Mouse (Mus musculus): ENCODE results near the gene Mki67. TPM values are rescaled to one million over a fixed set of nuclear protein-coding genes. Genes with fewer than 3 reads are reported as not detected.

The Mki67 gene
- polyA plus RNA-seq, 1 experiment, result 2.9 TPM

DNA sequence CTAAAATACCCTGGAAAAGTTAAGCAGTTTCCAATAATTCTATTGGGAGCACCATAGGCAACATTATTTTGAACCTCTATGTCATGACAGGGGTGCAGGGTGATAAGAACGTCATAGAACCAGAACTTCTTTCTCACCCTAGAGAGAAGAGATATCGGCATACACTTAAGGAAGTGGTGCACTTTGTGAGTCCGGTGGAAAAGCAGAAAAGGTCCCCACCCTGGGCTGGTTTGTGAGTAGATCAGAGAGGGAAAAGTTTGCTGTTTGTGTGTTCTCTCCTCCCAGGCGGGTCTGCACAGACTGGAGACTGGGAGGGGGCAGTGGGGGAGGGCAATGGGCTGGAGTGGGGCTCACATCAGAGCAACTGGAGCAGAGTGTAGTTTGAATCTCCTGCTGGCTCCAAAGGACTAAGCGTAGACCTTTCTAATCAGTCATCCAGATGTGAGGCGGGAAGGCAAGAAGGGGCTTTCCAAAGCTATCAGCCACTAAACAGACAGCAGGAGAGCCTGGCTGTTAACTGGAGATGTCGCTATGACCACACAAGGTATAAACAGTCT is 5.4 kb upstream of the Mki67 start:
- H3K27me3 ChIP-seq (replicated peaks), result peaks cover 13% of the 10 kb centered on the region
- no peaks in the 10 kb centered on the region for H3K36me3 ChIP-seq (replicated peaks; ENCODE audit: low read length)
- H3K4me1 ChIP-seq, result peaks cover 44% of the 10 kb centered on the region
- no peak for TF ChIP-seq GATA1 (IDR thresholded peaks at IDR 0.05; ENCODE audit: borderline replicate concordance, low read length)
- no peak for TF ChIP-seq FLI1 (IDR thresholded peaks at IDR 0.05; ENCODE audit: low read length)
- peak overlapping the region; percentile 74 for H3K4me3 ChIP-seq (replicated peaks)
- H3K9me3 ChIP-seq, result peaks cover 3% of the 10 kb centered on the region; the same call in 1 of the 2 replicates

DNA sequence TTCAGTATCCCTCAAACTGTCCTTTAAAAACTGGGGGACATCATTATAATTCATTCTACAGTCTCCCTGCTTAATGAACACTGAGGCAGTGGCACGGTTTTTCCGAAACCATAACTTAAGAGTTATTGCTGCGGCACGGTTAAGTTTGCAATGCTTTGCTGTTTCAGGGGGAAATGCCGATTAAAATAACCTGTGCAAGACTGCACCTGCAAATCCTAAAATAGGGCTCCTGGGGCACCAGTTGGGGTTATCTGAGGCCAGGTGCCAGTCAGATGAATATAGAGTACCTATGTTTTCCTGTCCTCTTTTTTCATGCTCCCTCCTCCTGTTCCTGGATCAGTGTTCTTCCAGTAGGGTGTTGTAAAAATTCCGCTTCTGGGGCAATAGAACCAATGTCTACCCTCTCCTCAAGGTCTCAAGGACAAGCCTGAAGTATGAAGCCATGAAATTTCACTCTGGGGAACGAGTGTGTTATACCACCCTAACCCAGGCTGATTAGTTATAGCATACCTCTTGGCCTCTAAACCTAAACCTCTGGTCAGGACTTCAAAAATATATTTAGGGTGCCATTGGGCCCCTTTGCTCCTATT is 902 bp upstream of the Mki67 start:
- Histone ChIP-seq H3K4me1 (peaks cover 62% of the 10 kb centered on the region), H3K9me3 (no peaks in the 10 kb centered on the region), H3K36me3 (replicated peaks; ENCODE audit: low read length) (peaks cover 2% of the 10 kb centered on the region), H3K4me3 (replicated peaks) (peak overlapping the region; percentile 98), H3K27me3 (replicated peaks) (peaks cover 2% of the 10 kb centered on the region)
- TF ChIP-seq GATA1 (IDR thresholded peaks at IDR 0.05; ENCODE audit: borderline replicate concordance, low read length) (no peak), FLI1 (IDR thresholded peaks at IDR 0.05; ENCODE audit: low read length) (no peak)

DNA sequence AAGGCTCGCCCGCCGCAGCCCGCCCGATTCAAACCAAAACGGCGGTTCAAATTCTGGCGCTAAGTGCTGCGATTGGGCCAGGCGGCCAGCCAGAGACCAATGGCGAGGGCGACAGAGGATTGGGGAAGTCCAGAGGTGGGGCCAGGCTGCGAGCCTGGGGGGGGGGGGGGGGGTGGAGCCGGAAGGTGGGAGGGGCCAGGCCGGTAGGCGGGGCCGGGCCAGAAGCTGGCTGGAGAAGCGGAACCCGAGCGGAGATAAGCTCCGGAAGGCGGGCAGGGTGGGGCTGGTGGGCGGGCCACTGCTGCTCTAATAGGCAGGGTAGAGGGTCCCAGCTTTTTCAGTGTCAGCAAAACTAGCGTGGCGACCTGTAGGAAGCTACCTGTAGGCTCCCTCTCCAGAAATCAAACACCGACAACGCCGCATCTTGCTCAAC is 300 bp upstream of the Mki67 start:
- Histone ChIP-seq H3K9me3 (no peaks in the 10 kb centered on the region), H3K36me3 (replicated peaks; ENCODE audit: low read length) (peaks cover 3% of the 10 kb centered on the region), H3K4me3 (replicated peaks) (peak overlapping the region; percentile 98), H3K27me3 (replicated peaks) (no peaks in the 10 kb centered on the region), H3K4me1 (peaks cover 58% of the 10 kb centered on the region)
- no peak for TF ChIP-seq FLI1 (IDR thresholded peaks at IDR 0.05; ENCODE audit: low read length)
- no peak for TF ChIP-seq GATA1 (IDR thresholded peaks at IDR 0.05; ENCODE audit: borderline replicate concordance, low read length)

DNA sequence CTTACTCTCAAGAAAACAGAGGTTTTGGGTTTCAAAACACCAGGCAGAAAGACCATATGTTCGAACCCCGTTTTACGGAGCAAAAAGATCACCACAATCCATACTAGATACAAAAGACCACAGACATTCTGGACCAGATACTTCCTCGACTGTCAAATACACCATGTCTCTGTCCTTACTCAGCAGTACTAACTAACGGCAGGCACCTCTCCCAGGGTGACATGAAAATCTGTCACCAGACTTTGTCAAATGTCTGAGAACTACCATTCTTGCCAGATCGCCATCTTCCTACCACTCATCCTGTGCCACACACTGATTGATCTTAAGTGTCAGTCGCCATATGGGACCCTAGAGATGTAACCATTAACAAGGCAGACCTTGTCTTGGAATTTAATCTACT is 995 bp downstream of the Mki67 start:
- no peaks in the 10 kb centered on the region for H3K27me3 ChIP-seq (replicated peaks)
- no peaks in the 10 kb centered on the region for H3K9me3 ChIP-seq
- TF ChIP-seq GATA1 (IDR thresholded peaks at IDR 0.05; ENCODE audit: borderline replicate concordance, low read length) (no peak), FLI1 (IDR thresholded peaks at IDR 0.05; ENCODE audit: low read length) (no peak)
- peak overlapping the region; percentile 98 for H3K4me3 ChIP-seq (replicated peaks)
- peaks cover 57% of the 10 kb centered on the region for H3K4me1 ChIP-seq
- peaks cover 12% of the 10 kb centered on the region for H3K36me3 ChIP-seq (replicated peaks; ENCODE audit: low read length)

DNA sequence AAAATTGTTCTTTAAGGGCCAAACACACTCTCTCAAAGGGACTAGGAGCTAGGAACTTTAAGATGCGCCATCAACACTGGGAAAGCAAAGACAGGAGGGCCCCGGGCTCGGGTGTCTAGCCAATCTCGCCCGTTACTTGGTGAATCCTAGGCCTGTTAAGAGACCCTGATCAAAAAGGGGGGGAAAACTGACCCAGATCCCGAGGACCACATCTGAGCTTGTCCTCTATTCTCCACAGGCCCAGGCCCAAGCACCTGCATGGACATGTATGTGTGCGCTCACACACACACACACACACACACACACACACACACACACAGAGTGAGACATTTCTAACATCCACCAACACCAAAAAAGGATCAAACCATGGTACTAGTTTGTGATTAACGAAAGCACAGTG is 2.8 kb downstream of the Mki67 start:
- Histone ChIP-seq H3K36me3 (replicated peaks; ENCODE audit: low read length) (peaks cover 31% of the 10 kb centered on the region), H3K4me1 (peaks cover 51% of the 10 kb centered on the region), H3K9me3 (no peaks in the 10 kb centered on the region), H3K4me3 (replicated peaks) (peak overlapping the region; percentile 73), H3K27me3 (replicated peaks) (no peaks in the 10 kb centered on the region)
- TF ChIP-seq FLI1 (IDR thresholded peaks at IDR 0.05; ENCODE audit: low read length), result no peak
- TF ChIP-seq GATA1 (IDR thresholded peaks at IDR 0.05; ENCODE audit: borderline replicate concordance, low read length), result no peak

DNA sequence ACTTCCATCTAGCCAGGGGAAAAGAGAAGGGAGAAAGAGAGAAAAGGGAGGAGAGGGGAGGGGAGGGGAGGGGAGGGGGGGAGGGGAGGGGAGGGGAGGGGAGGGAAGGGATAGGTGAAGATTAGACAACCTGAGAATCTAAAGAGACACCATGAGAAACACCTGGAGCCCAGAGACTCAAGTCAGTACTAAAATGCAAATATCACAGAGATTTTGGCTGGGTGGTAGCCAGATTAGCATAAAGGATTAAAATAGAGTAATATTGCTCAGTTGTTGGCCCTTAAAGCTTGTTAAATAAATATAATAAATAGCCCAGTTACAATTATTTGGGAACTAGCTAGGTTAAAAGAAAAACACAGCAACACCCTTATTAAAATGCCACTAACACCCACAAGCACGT is 3.6 kb downstream of the Mki67 start:
- Histone ChIP-seq H3K27me3 (replicated peaks) (no peaks in the 10 kb centered on the region), H3K9me3 (no peaks in the 10 kb centered on the region), H3K4me3 (replicated peaks) (peak overlapping the region; percentile 73), H3K36me3 (replicated peaks; ENCODE audit: low read length) (peaks cover 39% of the 10 kb centered on the region), H3K4me1 (peaks cover 49% of the 10 kb centered on the region)
- TF ChIP-seq GATA1 (IDR thresholded peaks at IDR 0.05; ENCODE audit: borderline replicate concordance, low read length) (no peak), FLI1 (IDR thresholded peaks at IDR 0.05; ENCODE audit: low read length) (no peak)

DNA sequence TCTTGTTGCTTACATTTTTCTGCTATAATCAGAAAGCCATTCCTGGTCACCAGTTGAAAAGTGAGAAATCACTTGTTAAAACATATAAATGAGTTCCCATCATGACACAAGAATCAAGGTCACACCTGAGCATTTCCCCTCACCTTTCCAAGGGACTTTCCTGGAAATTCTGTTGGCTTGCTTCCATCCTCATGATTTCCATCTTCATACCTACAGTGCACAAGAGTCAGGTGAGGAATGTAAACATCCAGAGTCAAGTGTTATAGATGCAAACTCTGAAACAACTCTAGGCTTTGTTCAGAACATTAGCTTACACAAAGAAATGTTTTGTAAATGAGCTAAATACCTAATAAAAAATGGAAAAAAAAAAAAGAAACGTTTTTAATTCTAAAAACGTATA is 5.5 kb downstream of the Mki67 start:
- TF ChIP-seq GATA1 (IDR thresholded peaks at IDR 0.05; ENCODE audit: borderline replicate concordance, low read length) (no peak), FLI1 (IDR thresholded peaks at IDR 0.05; ENCODE audit: low read length) (no peak)
- Histone ChIP-seq H3K4me1 (peaks cover 40% of the 10 kb centered on the region), H3K27me3 (replicated peaks) (no peaks in the 10 kb centered on the region), H3K9me3 (no peaks in the 10 kb centered on the region), H3K4me3 (replicated peaks) (no peak overlapping the region), H3K36me3 (replicated peaks; ENCODE audit: low read length) (peaks cover 57% of the 10 kb centered on the region)

DNA sequence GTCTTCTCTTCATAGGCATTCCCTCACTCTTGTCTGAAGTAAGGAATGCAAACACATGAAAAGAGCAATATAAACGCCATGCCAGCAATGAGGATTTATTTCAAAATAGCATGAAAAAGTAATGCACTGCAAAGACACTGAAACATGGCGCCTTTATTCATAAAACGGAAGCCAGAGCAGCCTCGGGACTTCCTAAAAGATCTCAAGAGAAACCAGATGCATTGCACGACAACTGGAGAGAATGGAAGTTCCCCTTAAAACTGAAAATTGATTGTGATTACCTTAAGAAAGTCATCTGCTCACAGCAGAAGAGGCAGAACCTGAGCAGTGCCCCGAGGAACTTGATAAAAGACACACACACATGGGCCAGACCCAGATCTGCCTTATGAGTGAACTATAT is 10.4 kb downstream of the Mki67 start:
- Histone ChIP-seq H3K9me3 (no peaks in the 10 kb centered on the region), H3K4me3 (replicated peaks) (no peak overlapping the region), H3K36me3 (replicated peaks; ENCODE audit: low read length) (peaks cover 99% of the 10 kb centered on the region), H3K27me3 (replicated peaks) (no peaks in the 10 kb centered on the region), H3K4me1 (peaks cover 10% of the 10 kb centered on the region)
- no peak for TF ChIP-seq FLI1 (IDR thresholded peaks at IDR 0.05; ENCODE audit: low read length)
- no peak for TF ChIP-seq GATA1 (IDR thresholded peaks at IDR 0.05; ENCODE audit: borderline replicate concordance, low read length)

DNA sequence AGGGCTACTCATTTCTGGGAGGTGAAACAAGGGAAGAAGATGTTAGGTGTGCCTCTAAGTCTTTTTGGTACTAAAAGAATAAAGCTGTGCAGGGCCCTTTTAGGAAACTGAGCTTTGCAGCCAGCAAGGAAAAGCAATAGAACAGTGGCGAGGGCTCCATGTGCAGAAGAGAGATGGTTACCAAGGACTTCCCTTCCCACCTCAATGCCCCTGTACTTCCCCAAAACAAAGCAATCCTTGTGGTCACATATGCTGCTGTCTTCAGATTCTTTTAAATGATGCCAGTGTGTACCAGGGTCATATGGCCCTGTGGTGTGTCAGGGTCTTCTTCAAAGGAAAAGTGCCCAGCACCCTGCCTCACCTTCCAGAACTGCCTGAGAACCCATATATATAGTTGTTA is 11.1 kb downstream of the Mki67 start:
- H3K4me3 ChIP-seq (replicated peaks), result no peak overlapping the region
- peaks cover 4% of the 10 kb centered on the region for H3K4me1 ChIP-seq
- no peaks in the 10 kb centered on the region for H3K9me3 ChIP-seq
- no peak for TF ChIP-seq GATA1 (IDR thresholded peaks at IDR 0.05; ENCODE audit: borderline replicate concordance, low read length)
- no peak for TF ChIP-seq FLI1 (IDR thresholded peaks at IDR 0.05; ENCODE audit: low read length)
- no peaks in the 10 kb centered on the region for H3K27me3 ChIP-seq (replicated peaks)
- peaks cover 99% of the 10 kb centered on the region for H3K36me3 ChIP-seq (replicated peaks; ENCODE audit: low read length)

DNA sequence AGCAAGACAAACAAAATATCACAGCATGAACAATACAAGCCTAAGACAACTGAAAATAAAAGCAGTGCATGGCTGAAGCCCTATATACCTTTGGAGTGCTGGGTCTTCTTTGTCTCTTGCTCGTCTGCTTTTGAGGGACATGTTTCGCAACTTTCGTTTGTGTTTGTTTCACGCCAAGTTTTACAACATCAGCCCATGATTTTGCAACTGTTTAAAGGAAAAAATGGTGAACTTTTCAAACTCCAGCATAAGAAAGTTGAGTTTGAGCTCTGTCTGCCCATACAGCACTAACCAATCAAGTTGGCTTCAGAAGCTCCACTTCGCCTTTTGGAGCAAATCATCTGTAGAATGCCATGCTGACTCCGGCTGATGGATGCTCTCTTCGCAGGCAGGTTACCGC is 11.9 kb downstream of the Mki67 start:
- peaks cover 97% of the 10 kb centered on the region for H3K36me3 ChIP-seq (replicated peaks; ENCODE audit: low read length)
- TF ChIP-seq GATA1 (IDR thresholded peaks at IDR 0.05; ENCODE audit: borderline replicate concordance, low read length), result no peak
- TF ChIP-seq FLI1 (IDR thresholded peaks at IDR 0.05; ENCODE audit: low read length), result no peak

More for the DNA sequence above, 11.9 kb downstream of the Mki67 start:
- Histone ChIP-seq H3K4me1 (0 out of 2 replicates have a peak, but pooled peaks cover 2% of the 10 kb centered on the region), H3K9me3 (no peaks in the 10 kb centered on the region), H3K4me3 (replicated peaks) (no peak overlapping the region), H3K27me3 (replicated peaks) (no peaks in the 10 kb centered on the region)
